ENCODE assay signal across 8 mouse cellular contexts in the genomic region with DNA sequence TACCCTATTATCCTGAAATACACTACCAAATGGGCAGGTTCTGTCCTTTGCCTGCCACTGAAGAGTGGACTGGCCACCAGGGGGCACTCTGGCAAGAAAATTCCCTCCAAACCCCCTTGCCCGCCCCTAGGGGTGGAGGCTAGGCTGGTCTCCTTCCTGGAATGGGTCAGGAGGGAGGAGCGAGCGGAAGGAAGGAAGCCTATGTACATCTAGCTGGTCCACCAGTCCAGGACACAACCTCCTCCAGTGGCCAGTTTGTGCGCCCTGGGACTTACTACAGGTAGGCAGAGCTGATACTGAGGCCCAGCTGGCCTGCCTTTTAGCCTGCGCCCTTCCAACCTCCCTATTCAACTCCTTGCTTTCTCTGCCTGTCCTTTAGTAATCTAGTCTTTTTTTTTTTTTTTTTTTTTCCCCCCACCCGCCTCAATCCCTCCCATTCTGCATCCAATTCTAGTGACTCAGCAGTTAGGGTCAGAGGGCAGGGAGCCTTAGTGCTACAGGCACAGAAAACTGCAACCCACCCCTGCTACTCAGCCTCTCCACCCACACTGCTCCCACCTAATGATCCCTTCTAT. TPM values are rescaled to one million over a fixed set of nuclear protein-coding genes. Genes with fewer than 3 reads are reported as not detected.
DNase-seq lines count a peak whose midpoint lies in the region; ATAC-seq lines count a peak whose summit lies in the region.

A gene (plus strand): TSS at position 170 of the 575 bp plus-strand sequence.

- peak within 1 kb of the TSS; percentile 62 for H3K4me2 ChIP-seq in heart, embryonic 12.5 days
- peak within 1 kb of the TSS; percentile 55 for H3K4me2 ChIP-seq in kidney, embryonic 16.5 days (replicated peaks; ENCODE audit: low read depth, low read length)

- peak within 1 kb of the TSS; percentile 51 for H3K9ac ChIP-seq in heart, embryonic 12.5 days
- H3K9ac ChIP-seq in kidney, embryonic 16.5 days (replicated peaks; ENCODE audit: low read length) = peak within 1 kb of the TSS; percentile 54

- no peaks in the 10 kb centered on the region for H3K27me3 ChIP-seq in heart, embryonic 12.5 days (replicated peaks)
- no peaks in the 10 kb centered on the region for H3K27me3 ChIP-seq in kidney, embryonic 16.5 days (ENCODE audit: insufficient read depth, low read length)

- H3K4me1 ChIP-seq in brown adipose tissue, adult 24 weeks (ENCODE audit: control insufficient read depth, insufficient read depth, insufficient read length, low read length) = peaks cover 8% of the 10 kb centered on the region; the same call in 1 of the 2 replicates
- peaks cover 4% of the 10 kb centered on the region for H3K4me1 ChIP-seq in heart, embryonic 12.5 days (replicated peaks)
- H3K4me1 ChIP-seq in kidney, embryonic 16.5 days (ENCODE audit: insufficient read depth, low read length) = peaks cover 10% of the 10 kb centered on the region

- H3K27ac ChIP-seq in brown adipose tissue, adult 24 weeks (replicated peaks; ENCODE audit: low read depth, low read length) = peak within 1 kb of the TSS; percentile 68
- no peak within 1 kb of the TSS for H3K27ac ChIP-seq in heart, embryonic 12.5 days (ENCODE audit: poor library complexity, severe bottlenecking)
- peak within 1 kb of the TSS; percentile 62; the same call in 1 of the 2 replicates for H3K27ac ChIP-seq in kidney, embryonic 16.5 days (ENCODE audit: low read length)

- H3K4me3 ChIP-seq in brown adipose tissue, adult 24 weeks (ENCODE audit: insufficient read depth, low read depth, low read length) = peak within 1 kb of the TSS; percentile 54
- H3K4me3 ChIP-seq in heart, embryonic 12.5 days = peak within 1 kb of the TSS; percentile 34
- H3K4me3 ChIP-seq in kidney, embryonic 16.5 days (ENCODE audit: low read length) = peak within 1 kb of the TSS; percentile 34

- 19% methylated on average over 6 of the region's 6 CpGs for WGBS in heart, embryonic 12.5 days
- 23% methylated on average over 6 of the region's 6 CpGs for WGBS in kidney, embryonic 16.5 days

- peak; percentile 73 for DNase-seq in CD4-positive helper T cell, adult 2 months (ENCODE audit: low read depth, low spot score)
- DNase-seq in liver = peak; percentile 88
- peak; percentile 59 to 83 for DNase-seq in monocyte, adult 2 months (ENCODE audit: low read depth in 1 of 2, low spot score in 2 of 2)
- DNase-seq in spleen, postnatal 14 days (ENCODE audit: low spot score in 2 of 2) = peak; percentile 61 to 74

- peak; percentile 58 for ATAC-seq in erythroid progenitor cell, adult 5-6 weeks (replicated peaks; ENCODE audit: low FRiP score, poor library complexity, severe bottlenecking)
- ATAC-seq in heart, embryonic 12.5 days (ENCODE audit: insufficient number of reproducible peaks, low FRiP score) = peak; percentile 83
- peak; percentile 96 for ATAC-seq in kidney, embryonic 16.5 days (ENCODE audit: low FRiP score, low TSS enrichment)

- no peaks in the 10 kb centered on the region for H3K9me3 ChIP-seq in heart, embryonic 12.5 days (replicated peaks)
- H3K9me3 ChIP-seq in kidney, embryonic 16.5 days (ENCODE audit: low read length) = no peaks in the 10 kb centered on the region

- H3K36me3 ChIP-seq in heart, embryonic 12.5 days = peaks cover 61% of the 10 kb centered on the region
- H3K36me3 ChIP-seq in kidney, embryonic 16.5 days (ENCODE audit: insufficient read depth, low read length) = peaks cover 53% of the 10 kb centered on the region

RNA-seq across cellular contexts. Expression of the gene that starts here (rescaled TPM):
- 39.6 and 47.1 TPM in 2 replicates for polyA plus RNA-seq in brown adipose tissue, adult 24 weeks (2012; ENCODE audit: insufficient read depth, insufficient read length, missing spikeins)
- 5.8 TPM in 1 of 2 replicates, not detected in the other for total RNA-seq in erythroid progenitor cell, adult 5-6 weeks (2015; ENCODE audit: low replicate concordance)
- 2.6 and 3.5 TPM in 2 replicates for total RNA-seq in erythroid progenitor cell, adult 5-6 weeks (2017; ENCODE audit: low replicate concordance)
- polyA plus RNA-seq in heart, embryonic 12.5 days (2016; fragmentation: Nextera tagmentation; extraction: Ambion mirVana) = 19.0 and 21.1 TPM in 2 replicates
- 28.2 and 33.2 TPM in 2 replicates for polyA plus RNA-seq in kidney, embryonic 16.5 days (2015; fragmentation: Nextera tagmentation; extraction: Ambion mirVana)
